Mouse (Mus musculus): ENCODE results near the gene Itprid2. TPM values are rescaled to one million over a fixed set of nuclear protein-coding genes. Genes with fewer than 3 reads are reported as not detected.

Gene Itprid2
- total and polyA plus RNA-seq, 3 experiments = 9.0 to 21.5 TPM; not detected in 1

- no peaks in the 10 kb centered on the region for H3K79me2 ChIP-seq (ENCODE audit: control insufficient read depth, insufficient read depth, low read length, poor library complexity)
- no peak for DNase-seq (ENCODE audit: low read depth, low spot score)
- TF ChIP-seq MYB (IDR thresholded peaks at IDR 0.05; ENCODE audit: low read depth, low read length) = no peak
- TF ChIP-seq MAZ (IDR thresholded peaks at IDR 0.05; ENCODE audit: low read depth, low read length) = no peak
- TF ChIP-seq SMC3 (IDR thresholded peaks at IDR 0.05; ENCODE audit: low read depth, low read length) = no peak
- TF ChIP-seq MAX (IDR thresholded peaks at IDR 0.05; ENCODE audit: low read length) = no peak
- no peak for TF ChIP-seq MXI1 (IDR thresholded peaks at IDR 0.05; ENCODE audit: low read depth, low read length)
- TF ChIP-seq JUND (IDR thresholded peaks at IDR 0.05; ENCODE audit: low read depth, low read length) = no peak
- TF ChIP-seq TBP (IDR thresholded peaks at IDR 0.05; ENCODE audit: low read depth, low read length) = no peak
- TF ChIP-seq SIN3A (IDR thresholded peaks at IDR 0.05; ENCODE audit: low read length) = no peak
- no peak for TF ChIP-seq UBTF (IDR thresholded peaks at IDR 0.05; ENCODE audit: borderline replicate concordance, insufficient read depth, low read depth, low read length)
- no peak for TF ChIP-seq RAD21 (IDR thresholded peaks at IDR 0.05; ENCODE audit: low read depth, low read length)
- TF ChIP-seq NELFE (IDR thresholded peaks at IDR 0.05; ENCODE audit: low read depth, low read length) = no peak
- TF ChIP-seq CHD1 (IDR thresholded peaks at IDR 0.05; ENCODE audit: low read depth, low read length) = no peak
- TF ChIP-seq EP300 (IDR thresholded peaks at IDR 0.05; ENCODE audit: low read depth in 1 of 2, low read length in 2 of 2) = no peak
- no peak for TF ChIP-seq RCOR1 (IDR thresholded peaks at IDR 0.05; ENCODE audit: low read depth, low read length)
- no peak for TF ChIP-seq MAFK (IDR thresholded peaks at IDR 0.05; ENCODE audit: borderline replicate concordance, low read depth, low read length)
- TF ChIP-seq ELF1 (IDR thresholded peaks at IDR 0.05; ENCODE audit: low read depth, low read length) = no peak
- TF ChIP-seq BHLHE40 (IDR thresholded peaks at IDR 0.05; ENCODE audit: borderline replicate concordance, low read depth, low read length) = no peak
- no peak for TF ChIP-seq CHD2 (IDR thresholded peaks at IDR 0.05; ENCODE audit: low read length)
- no peak for TF ChIP-seq HCFC1 (IDR thresholded peaks at IDR 0.05; ENCODE audit: low read depth, low read length)
- no peak for TF ChIP-seq E2F4 (IDR thresholded peaks at IDR 0.05; ENCODE audit: borderline replicate concordance, low read depth, low read length)
Observed at GRCm38 (mm10) chr2:79707575-79707974, 72.4 kb downstream of the Itprid2 start, which contains the start of gene Ppp1r1c. Gene Ppp1r1c (plus strand): TSS chr2:79707780.

GRCm38 (mm10) chr2:79713662-79714091 is 78.5 kb downstream of the Itprid2 start:
- Histone ChIP-seq H3K27ac (ENCODE audit: control insufficient read depth, low read depth, low read length) (peak overlapping the region; percentile 70), H3K9me3 (replicated peaks; ENCODE audit: insufficient read depth, low read length) (no peaks in the 10 kb centered on the region), H3K9ac (ENCODE audit: control insufficient read depth, low read depth, low read length, poor library complexity, severe bottlenecking) (no peak overlapping the region), H3K4me3 (ENCODE audit: control insufficient read depth in 1 of 2, insufficient read depth in 1 of 2, low read depth in 2 of 2, low read length in 2 of 2) (peak overlapping the region in 1 of 2 experiments; percentile 15; a peak in 2 of 4 replicates), H3K4me1 (ENCODE audit: control insufficient read depth in 1 of 2, insufficient read depth in 2 of 2, low read length in 2 of 2) (peaks cover 9 to 11% of the 10 kb centered on the region in 2 experiments), H3K79me2 (ENCODE audit: control insufficient read depth, insufficient read depth, low read length, poor library complexity) (no peaks in the 10 kb centered on the region), H3K27me3 (ENCODE audit: control insufficient read depth in 1 of 2, insufficient read depth in 2 of 2, low read length in 2 of 2) (no peaks in the 10 kb centered on the region), H3K36me3 (ENCODE audit: control insufficient read depth in 1 of 2, insufficient read depth in 2 of 2, low read length in 2 of 2) (peaks cover 0 to 24% of the 10 kb centered on the region in 2 experiments; a peak in 2 of 4 replicates)
- peak; percentile 74 for DNase-seq (ENCODE audit: low read depth, low spot score)
- peak; percentile 99 for TF ChIP-seq GATA1 (IDR thresholded peaks at IDR 0.05; ENCODE audit: low read depth, low read length)
- no peak for TF ChIP-seq CTCF (IDR thresholded peaks at IDR 0.05 in 2 of 3, conservative IDR thresholded peaks at IDR 0.05 in 1 of 3; ENCODE audit: control insufficient read depth in 1 of 3, insufficient read depth in 1 of 3, low read depth in 2 of 3, low read length in 3 of 3, poor library complexity in 1 of 3, severe bottlenecking in 1 of 3)
- peak; percentile 16; the same call in 1 of the 2 replicates for TF ChIP-seq TAL1 (IDR thresholded peaks at IDR 0.05; ENCODE audit: low read length)
- TF ChIP-seq RAD21 (IDR thresholded peaks at IDR 0.05; ENCODE audit: low read depth, low read length) = no peak
- TF ChIP-seq TBP (IDR thresholded peaks at IDR 0.05; ENCODE audit: low read depth, low read length) = no peak
- TF ChIP-seq EP300 (IDR thresholded peaks at IDR 0.05; ENCODE audit: low read depth in 1 of 2, low read length in 2 of 2) = peak; percentile 92 to 97
- TF ChIP-seq CHD2 (IDR thresholded peaks at IDR 0.05; ENCODE audit: low read length) = no peak
- TF ChIP-seq SMC3 (IDR thresholded peaks at IDR 0.05; ENCODE audit: low read depth, low read length) = no peak
- TF ChIP-seq ZNF384 (IDR thresholded peaks at IDR 0.05; ENCODE audit: low read depth, low read length) = no peak
- no peak for TF ChIP-seq ELF1 (IDR thresholded peaks at IDR 0.05; ENCODE audit: low read depth, low read length)
- TF ChIP-seq MAX (IDR thresholded peaks at IDR 0.05; ENCODE audit: low read length) = no peak
- no peak for TF ChIP-seq MYC (IDR thresholded peaks at IDR 0.05; ENCODE audit: low read depth, low read length)
- peak; percentile 95 for TF ChIP-seq RCOR1 (IDR thresholded peaks at IDR 0.05; ENCODE audit: low read depth, low read length)
- 0 out of 2 replicates have a peak, but pooled peaks have one; percentile 32 for TF ChIP-seq HCFC1 (IDR thresholded peaks at IDR 0.05; ENCODE audit: low read depth, low read length)
- no peak for TF ChIP-seq UBTF (IDR thresholded peaks at IDR 0.05; ENCODE audit: borderline replicate concordance, insufficient read depth, low read depth, low read length)
- no peak for TF ChIP-seq USF1 (IDR thresholded peaks at IDR 0.05; ENCODE audit: low read depth, low read length)
- no peak for TF ChIP-seq E2F4 (IDR thresholded peaks at IDR 0.05; ENCODE audit: borderline replicate concordance, low read depth, low read length)
- no peak for TF ChIP-seq GABPA (IDR thresholded peaks at IDR 0.05; ENCODE audit: low read depth, low read length)
- TF ChIP-seq SIN3A (IDR thresholded peaks at IDR 0.05; ENCODE audit: low read length) = no peak; the same call in 1 of the 2 replicates
- TF ChIP-seq USF2 (IDR thresholded peaks at IDR 0.05; ENCODE audit: borderline replicate concordance in 1 of 2, insufficient read depth in 1 of 2, low read depth in 1 of 2, low read length in 2 of 2) = no peak
- no peak for TF ChIP-seq NRF1 (IDR thresholded peaks at IDR 0.05; ENCODE audit: insufficient read depth, low read depth, low read length, poor library complexity, severe bottlenecking)
- no peak for TF ChIP-seq MYB (IDR thresholded peaks at IDR 0.05; ENCODE audit: low read depth, low read length)

More at GRCm38 (mm10) chr2:79707575-79707974, 72.4 kb downstream of the Itprid2 start, which contains the start of gene Ppp1r1c:
- H3K9me3 ChIP-seq (replicated peaks; ENCODE audit: insufficient read depth, low read length) = no peaks in the 10 kb centered on the region
- no peak within 1 kb of the TSS for H3K9ac ChIP-seq (ENCODE audit: control insufficient read depth, low read depth, low read length, poor library complexity, severe bottlenecking)
- H3K27me3 ChIP-seq (ENCODE audit: control insufficient read depth in 1 of 2, insufficient read depth in 2 of 2, low read length in 2 of 2) = no peaks in the 10 kb centered on the region
- H3K4me1 ChIP-seq (ENCODE audit: control insufficient read depth in 1 of 2, insufficient read depth in 2 of 2, low read length in 2 of 2) = no peaks in the 10 kb centered on the region; a peak in 1 of 4 replicates
- no peak within 1 kb of the TSS for H3K4me3 ChIP-seq (ENCODE audit: control insufficient read depth in 1 of 2, insufficient read depth in 1 of 2, low read depth in 2 of 2, low read length in 2 of 2)
- H3K36me3 ChIP-seq (ENCODE audit: control insufficient read depth in 1 of 2, insufficient read depth in 2 of 2, low read length in 2 of 2) = no peaks in the 10 kb centered on the region
- H3K27ac ChIP-seq (ENCODE audit: control insufficient read depth, low read depth, low read length) = no peak within 1 kb of the TSS
